Mouse (Mus musculus) left cerebral cortex, postnatal 25 days (tissue): Measurements from ENCODE around the gene Kmt2d. TPM values are rescaled to one million over a fixed set of nuclear protein-coding genes. Genes with fewer than 3 reads are reported as not detected.

Experiments
- DNase-seq, 2 experiments: peaks; one replicate each; pipeline ENCODE4 v3.0.0; 2022; ENCODE audit warnings: low spot score in 2 of 2, mixed read lengths in 1 of 2
- intact Hi-C: fragments of 180-260 bp; cut with DNase I; formaldehyde crosslinking; loops from one replicate; pipeline ENCODE4 v1.15.1; 2025
- total RNA-seq, 2 experiments: library from RNA; stranded (reverse); gene quantifications; 2 replicates each; pipeline ENCODE4 v1.2.3; 2021

Kmt2d gene
- total RNA-seq, 2 experiments from 2014 or later = 78.0 to 80.2 TPM

DNA sequence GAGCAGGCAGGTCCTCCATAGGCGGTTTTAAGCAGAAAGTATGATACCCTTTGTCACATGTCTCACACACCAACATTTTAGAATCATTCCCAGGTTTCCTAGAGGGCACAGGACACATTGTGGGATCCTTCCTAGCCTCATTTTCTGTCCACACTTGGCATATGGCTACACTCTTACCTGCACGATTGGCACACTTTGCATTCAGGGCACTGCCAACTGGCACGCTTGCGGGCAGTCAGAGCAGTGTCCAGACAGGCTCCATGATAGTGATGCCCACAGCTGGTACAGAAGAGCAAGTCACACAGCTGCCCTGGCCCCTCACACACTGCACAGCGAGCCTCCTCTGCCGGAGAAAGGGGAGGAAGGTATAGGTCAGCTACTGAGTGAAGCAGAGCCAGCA, 6.1 kb downstream of the Kmt2d start:
- no peak for DNase-seq
- intact Hi-C loops = loop anchor here (5.0 kb wide), 1 partner anchor 33 kb away; the partner anchor contains the start of gene Prkag1

- no peak for DNase-seq
- intact Hi-C loops = no loop called here
Observed at GRCm38 (mm10) chr15:98863451-98863958, 7.5 kb downstream of the Kmt2d start.

GRCm38 (mm10) chr15:98861701-98862410, 9.1 kb downstream of the Kmt2d start:
- intact Hi-C loops = no loop called here
- no peak for DNase-seq

DNA sequence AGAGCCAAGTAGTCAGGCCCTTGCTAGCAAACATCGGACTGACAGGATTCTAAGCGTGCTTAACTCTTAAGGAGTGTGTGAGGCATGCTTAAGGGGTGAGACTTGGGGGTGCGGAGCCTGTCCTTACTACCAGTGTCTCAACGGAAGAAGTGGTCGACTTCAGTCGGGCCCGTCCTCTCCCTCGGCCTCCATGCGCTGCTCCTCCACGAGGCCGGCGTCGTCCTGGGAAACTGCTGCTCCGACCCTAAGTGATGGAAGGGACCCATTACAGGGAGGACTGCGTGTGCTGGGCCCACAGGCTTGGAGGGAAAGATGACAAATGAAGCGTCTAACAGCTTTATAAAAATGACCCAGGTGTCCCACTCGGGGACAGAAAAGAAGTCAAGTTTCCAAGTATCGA, 10.1 kb downstream of the Kmt2d start:
- DNase-seq = no peak
- intact Hi-C loops = no loop called here

DNA sequence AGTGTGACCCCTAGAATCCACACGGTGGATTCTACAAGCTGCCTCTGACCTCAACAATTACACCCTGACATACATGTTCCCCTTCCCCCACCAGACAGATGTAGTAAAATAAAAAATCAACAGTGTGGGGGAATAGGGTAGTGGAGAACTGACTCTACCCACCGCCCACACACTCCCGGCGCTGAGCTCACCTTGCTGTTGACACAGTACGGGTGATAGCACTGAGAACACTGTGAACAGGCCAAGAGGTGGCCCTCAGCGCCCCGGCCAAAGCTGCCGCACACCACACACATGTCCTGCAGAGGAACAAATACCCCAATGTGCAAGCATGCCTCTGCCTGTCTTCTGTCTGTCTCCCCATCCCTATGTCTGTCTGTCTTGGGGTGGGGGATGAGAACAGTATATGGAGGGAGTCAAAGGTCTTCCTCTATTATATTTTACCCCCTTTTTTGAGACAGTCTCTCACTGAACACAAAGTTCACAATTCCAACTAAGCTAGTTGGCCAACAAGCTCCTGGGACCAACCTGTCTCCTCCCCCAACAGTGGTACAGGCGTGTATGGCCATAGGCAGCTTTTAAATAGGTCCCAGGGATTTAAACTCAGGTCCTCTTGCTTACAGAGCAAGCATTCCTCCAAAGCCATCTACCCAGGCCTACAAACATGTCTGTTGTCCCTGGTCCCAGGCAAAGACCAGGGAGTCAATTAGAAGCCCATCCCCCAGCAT, 11.5 kb downstream of the Kmt2d start:
- intact Hi-C loops = no loop called here
- no peak for DNase-seq

DNA sequence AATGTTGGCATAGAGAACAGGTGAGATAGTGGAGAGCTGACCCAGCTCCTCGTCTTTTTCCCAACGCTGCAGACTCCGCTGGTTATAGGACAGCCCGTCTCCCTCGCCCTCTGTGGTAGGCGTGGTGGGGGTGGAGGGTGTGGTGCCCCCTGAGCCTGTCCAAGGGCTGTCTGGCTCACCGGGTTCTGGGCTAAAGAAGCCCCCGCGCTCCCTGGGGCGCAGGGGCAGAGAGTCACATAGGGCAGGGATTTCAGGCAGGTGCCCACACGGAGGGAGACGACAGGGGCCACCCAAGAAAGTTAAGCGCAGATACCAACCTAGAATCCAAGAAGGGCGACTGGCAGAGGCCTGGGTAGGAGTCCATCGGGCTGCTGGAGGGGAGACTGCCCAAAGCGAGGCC, 16.8 kb downstream of the Kmt2d start:
- intact Hi-C loops = no loop called here
- DNase-seq = no peak

- DNase-seq = no peak
- intact Hi-C loops = no loop called here
Observed at GRCm38 (mm10) chr15:98853161-98853937, 17.7 kb downstream of the Kmt2d start.

DNA sequence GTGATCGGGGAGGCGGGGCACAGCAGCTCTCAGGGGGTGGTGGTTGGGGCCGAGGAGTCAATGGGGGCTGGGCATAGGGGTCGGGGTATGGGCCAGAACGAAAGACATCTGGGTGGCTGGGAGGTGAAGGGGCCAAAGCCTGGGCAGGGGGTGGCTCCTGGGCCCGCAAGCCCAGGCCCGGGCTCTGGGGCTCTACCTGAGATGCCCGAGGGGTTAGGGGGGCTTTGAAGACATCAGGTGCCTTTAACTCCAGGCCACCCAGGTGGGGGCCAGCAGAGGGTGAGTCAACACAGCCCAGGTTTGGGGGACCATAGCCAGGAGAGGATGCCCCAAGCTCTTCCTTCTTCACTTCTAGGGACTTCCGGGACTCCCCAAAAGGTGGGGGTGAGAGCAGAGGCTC, 18.3 kb downstream of the Kmt2d start:
- intact Hi-C loops = no loop called here
- no peak for DNase-seq

DNA sequence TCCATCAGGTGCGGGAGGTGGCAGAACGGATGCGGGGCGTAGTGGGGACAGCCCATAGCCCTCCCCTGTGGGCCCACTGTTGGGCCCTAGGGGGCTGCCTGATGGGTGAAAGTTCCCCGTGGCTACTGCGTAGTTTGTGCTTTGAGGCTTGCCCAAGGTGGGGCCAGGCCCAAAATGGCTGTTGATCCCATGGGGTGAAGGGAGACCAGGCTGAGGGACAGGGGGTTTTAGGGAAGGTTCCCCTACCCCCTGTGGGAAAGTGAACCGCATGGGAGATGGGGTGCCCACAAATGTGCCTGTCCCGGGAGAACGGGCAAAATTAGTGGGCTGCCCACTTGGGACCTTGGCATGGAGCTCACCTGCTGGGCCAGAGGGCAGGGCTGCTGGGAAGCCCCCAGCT, 18.9 kb downstream of the Kmt2d start:
- DNase-seq = no peak
- intact Hi-C loops = no loop called here

GRCm38 (mm10) chr15:98851229-98851818, 19.7 kb downstream of the Kmt2d start:
- no peak for DNase-seq
- intact Hi-C loops = no loop called here

DNA sequence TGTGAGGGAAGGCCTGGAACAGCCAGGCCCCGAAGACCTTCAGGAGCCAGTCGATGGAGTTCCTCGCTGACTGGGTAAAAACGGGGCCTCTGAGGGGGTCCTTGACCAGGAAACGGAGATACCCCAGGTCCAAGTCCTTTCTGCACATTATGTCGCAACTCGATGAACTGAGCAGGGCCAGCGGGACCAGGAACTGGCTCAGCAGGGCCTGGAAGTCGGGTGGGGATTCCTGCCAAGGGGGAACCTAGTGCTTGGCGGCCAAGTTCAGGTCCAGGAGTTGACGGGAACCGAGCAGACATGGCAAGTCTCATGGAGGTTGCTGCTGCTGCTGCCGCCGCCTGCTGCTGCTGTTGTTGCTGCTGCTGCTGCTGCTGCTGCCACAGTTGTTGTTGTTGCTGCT, 20.3 kb downstream of the Kmt2d start:
- no peak for DNase-seq
- intact Hi-C loops = no loop called here

GRCm38 (mm10) chr15:98849956-98850600, 20.9 kb downstream of the Kmt2d start:
- DNase-seq = no peak
- intact Hi-C loops = no loop called here

DNA sequence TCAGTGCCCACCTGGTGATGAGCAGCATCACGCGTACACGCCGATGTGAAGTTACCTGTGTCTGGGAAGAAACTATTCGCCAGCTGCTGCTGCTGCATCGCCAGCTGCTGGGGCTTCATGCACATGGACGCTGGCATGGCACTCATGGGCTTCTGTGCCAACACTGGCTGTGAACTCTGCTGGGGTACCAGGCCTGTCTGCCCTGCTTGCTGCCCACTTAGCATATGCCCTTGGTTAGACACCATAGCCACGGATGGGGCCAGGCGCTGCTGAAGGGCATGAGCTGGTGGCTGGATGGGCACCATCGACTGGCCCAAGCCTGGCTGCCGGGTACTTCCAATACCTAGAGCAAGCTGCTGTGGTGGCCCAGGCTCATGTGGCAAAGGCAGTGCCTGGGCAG, 21.8 kb downstream of the Kmt2d start:
- intact Hi-C loops = no loop called here
- DNase-seq = no peak

DNA sequence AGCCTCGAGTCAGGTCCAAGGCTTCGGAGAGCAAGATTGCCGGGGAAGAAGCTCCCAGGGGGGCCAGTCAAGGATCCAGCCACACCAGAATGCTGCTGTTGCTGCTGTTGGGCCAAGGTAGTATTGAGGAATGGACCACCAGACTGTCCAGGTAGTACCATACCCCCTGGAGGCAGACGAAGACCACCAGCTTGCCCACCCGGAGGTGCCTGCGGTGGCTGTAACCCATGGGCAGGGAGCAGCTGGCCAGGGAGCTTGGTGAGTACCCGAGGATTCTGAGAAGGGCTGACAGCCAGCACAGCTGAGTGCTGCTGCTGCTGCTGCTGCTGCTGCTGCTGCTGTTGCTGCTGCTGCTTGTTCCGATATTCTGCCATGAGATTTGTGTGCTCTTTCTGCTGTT, 24.9 kb downstream of the Kmt2d start:
- DNase-seq = no peak
- intact Hi-C loops = no loop called here

DNA sequence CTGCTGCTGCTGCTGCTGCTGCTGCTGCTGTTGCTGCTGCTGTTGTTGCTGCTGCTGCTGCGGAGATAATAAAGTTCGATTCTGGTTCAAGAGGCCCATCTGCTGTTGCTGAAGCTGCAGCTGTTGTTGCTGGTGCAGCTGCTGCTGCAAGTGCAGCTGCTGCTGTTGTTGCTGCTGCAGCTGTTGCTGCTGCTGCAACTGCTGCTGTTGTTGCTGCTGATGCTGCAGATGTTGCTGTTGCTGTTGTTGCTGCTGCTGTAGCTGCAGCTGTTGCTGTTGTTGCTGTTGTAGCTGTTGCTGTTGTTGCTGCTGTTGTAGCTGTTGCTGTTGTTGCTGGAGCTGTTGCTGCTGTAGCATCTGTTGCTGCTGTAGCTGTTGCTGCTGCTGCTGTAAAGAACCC, 25.9 kb downstream of the Kmt2d start:
- intact Hi-C loops = no loop called here
- DNase-seq = no peak

- no peak for DNase-seq
- intact Hi-C loops = no loop called here
Observed at GRCm38 (mm10) chr15:98843595-98844223, 27.3 kb downstream of the Kmt2d start.

DNA sequence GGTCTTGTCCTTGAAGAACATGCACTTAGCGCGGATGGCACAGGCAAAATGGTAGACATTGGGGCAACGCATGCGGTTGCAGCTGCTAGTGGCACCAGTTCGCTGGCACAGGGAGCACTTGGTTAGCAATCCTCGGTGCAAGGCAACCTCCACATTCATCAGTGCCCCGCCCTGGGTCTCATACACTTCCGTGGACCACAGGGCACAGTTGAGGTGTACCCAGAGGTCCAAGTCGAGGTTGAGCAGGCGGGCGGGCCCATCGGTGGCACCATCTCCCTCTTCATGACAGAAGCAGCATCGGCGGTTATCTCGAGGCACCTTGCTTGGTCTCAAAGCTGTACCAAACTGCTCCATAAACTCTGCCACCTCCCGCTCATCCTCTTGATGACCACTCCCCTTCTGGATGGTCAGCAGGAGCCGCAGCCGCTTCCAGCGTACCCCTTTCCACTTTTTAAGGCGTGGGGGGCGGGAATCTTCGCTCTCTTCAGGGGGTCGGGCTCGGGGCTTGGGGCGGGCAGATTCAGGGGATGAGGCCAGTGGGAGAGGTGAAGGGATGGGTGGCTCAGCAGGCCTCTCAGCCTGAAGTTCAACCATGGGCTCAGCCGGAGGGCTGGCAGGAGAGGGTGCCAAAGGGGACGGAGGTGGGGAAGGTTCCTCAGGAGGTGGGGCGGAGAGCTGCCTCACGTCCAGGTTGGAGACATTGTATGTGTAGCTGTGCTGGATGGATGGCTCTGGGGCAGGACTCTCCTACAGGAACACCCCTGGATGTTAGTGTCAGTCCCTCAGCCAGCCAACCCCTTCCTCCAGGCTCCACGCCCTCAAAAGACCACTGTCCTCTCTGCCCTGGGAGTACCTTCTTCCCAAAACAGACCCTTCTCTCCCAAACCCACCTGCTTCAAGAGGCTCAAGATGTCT, 31.1 kb downstream of the Kmt2d start:
- intact Hi-C loops = no loop called here
- DNase-seq = no peak

GRCm38 (mm10) chr15:98839161-98839560, 31.8 kb downstream of the Kmt2d start:
- intact Hi-C loops = no loop called here
- no peak for DNase-seq
